In genomic region chr10:98765786-98766419, GRCm38 (mm10) we compare ENCODE assay signal across 22 mouse cellular contexts.
A peak's percentile ranks its signal among the peaks of the same experiment; 100 is the strongest.
DNase-seq lines count a peak whose midpoint lies in the region; ATAC-seq lines count a peak whose summit lies in the region.
"Had no signal": no experiment of that assay in that cellular context is flagged by ENCODE, and none has a peak within 500 bp of the region (broad histone marks: within the 10 kb centered on the region; RNA-seq: fewer than 3 reads in every experiment).

No protein-coding gene starts in this region.

- H3K27me3 ChIP-seq in heart, embryonic 12.5 days (replicated peaks) = no peaks in the 10 kb centered on the region
- H3K27me3 ChIP-seq in midbrain, embryonic 11.5 days (ENCODE audit: control insufficient read depth, insufficient read depth, low read length) = no peaks in the 10 kb centered on the region
- H3K27me3 ChIP-seq in midbrain, embryonic 16.5 days (ENCODE audit: control insufficient read depth, insufficient read depth, low read depth, low read length) = no peaks in the 10 kb centered on the region
- no peaks in the 10 kb centered on the region for H3K27me3 ChIP-seq in neural tube, embryonic 14.5 days (ENCODE audit: control insufficient read depth, insufficient read depth, low read length)
- H3K27me3 ChIP-seq: CH12.LX; embryonic facial prominence, embryonic 12.5 days; forebrain, embryonic 12.5 days; heart, embryonic 15.5 days had no signal

- H3K4me1 ChIP-seq in heart, embryonic 12.5 days (replicated peaks) = no peaks in the 10 kb centered on the region
- no peaks in the 10 kb centered on the region for H3K4me1 ChIP-seq in midbrain, embryonic 11.5 days (ENCODE audit: control insufficient read depth, insufficient read depth, low read length)
- H3K4me1 ChIP-seq in midbrain, embryonic 16.5 days (ENCODE audit: control insufficient read depth, insufficient read depth, low read length) = peaks cover 3% of the 10 kb centered on the region; the same call in 1 of the 2 replicates
- no peaks in the 10 kb centered on the region for H3K4me1 ChIP-seq in neural tube, embryonic 14.5 days (ENCODE audit: control insufficient read depth, insufficient read depth, low read length)
- H3K4me1 ChIP-seq: embryonic facial prominence, embryonic 12.5 days; forebrain, embryonic 12.5 days; heart, embryonic 10.5 days; heart, embryonic 15.5 days had no signal

- 0 out of 2 replicates have a peak, but pooled peaks cover 6% of the 10 kb centered on the region for H3K9me3 ChIP-seq in heart, embryonic 12.5 days (replicated peaks)
- no peaks in the 10 kb centered on the region for H3K9me3 ChIP-seq in midbrain, embryonic 11.5 days (ENCODE audit: control insufficient read depth, low read length)
- H3K9me3 ChIP-seq in midbrain, embryonic 16.5 days (replicated peaks; ENCODE audit: control insufficient read depth, low read length, poor library complexity, severe bottlenecking) = peaks cover 8% of the 10 kb centered on the region
- no peaks in the 10 kb centered on the region for H3K9me3 ChIP-seq in neural tube, embryonic 14.5 days (ENCODE audit: control insufficient read depth, low read length)
- H3K9me3 ChIP-seq: embryonic facial prominence, embryonic 12.5 days; forebrain, embryonic 12.5 days; heart, embryonic 10.5 days; heart, embryonic 15.5 days had no signal

- H3K4me3 ChIP-seq in heart, embryonic 12.5 days = no peak overlapping the region
- no peak overlapping the region for H3K4me3 ChIP-seq in midbrain, embryonic 11.5 days (ENCODE audit: low read depth, low read length)
- H3K4me3 ChIP-seq in midbrain, embryonic 16.5 days (ENCODE audit: low read depth, low read length) = no peak overlapping the region
- no peak overlapping the region for H3K4me3 ChIP-seq in neural tube, embryonic 14.5 days (ENCODE audit: low read depth, low read length)
- H3K4me3 ChIP-seq: embryonic facial prominence, embryonic 12.5 days; forebrain, embryonic 12.5 days; heart, embryonic 10.5 days; heart, embryonic 15.5 days had no signal

- no peak for ATAC-seq in heart, embryonic 12.5 days (ENCODE audit: insufficient number of reproducible peaks, low FRiP score)
- no peak for ATAC-seq in midbrain, embryonic 11.5 days (ENCODE audit: low FRiP score)
- ATAC-seq in midbrain, embryonic 16.5 days = no peak
- ATAC-seq in neural tube, embryonic 14.5 days (ENCODE audit: low read depth) = peak; percentile 54; the same call in 1 of the 2 replicates
- ATAC-seq: forebrain, embryonic 16.5 days; intestine, embryonic 16.5 days had no signal

- 66% methylated on average over 11 of the region's 11 CpGs for WGBS in heart, embryonic 12.5 days
- WGBS in midbrain, embryonic 11.5 days = 77% methylated on average over 11 of the region's 11 CpGs
- 65% methylated on average over 11 of the region's 11 CpGs for WGBS in midbrain, embryonic 16.5 days
- 62% methylated on average over 11 of the region's 11 CpGs for WGBS in neural tube, embryonic 14.5 days

- no peak overlapping the region for H3K9ac ChIP-seq in heart, embryonic 12.5 days
- no peak overlapping the region for H3K9ac ChIP-seq in midbrain, embryonic 11.5 days (ENCODE audit: low read length)
- no peak overlapping the region for H3K9ac ChIP-seq in midbrain, embryonic 16.5 days (ENCODE audit: low read depth, low read length)
- H3K9ac ChIP-seq in neural tube, embryonic 14.5 days (replicated peaks; ENCODE audit: low read depth, low read length) = no peak overlapping the region
- H3K9ac ChIP-seq: embryonic facial prominence, embryonic 12.5 days; forebrain, embryonic 12.5 days; heart, embryonic 15.5 days had no signal

- H3K4me2 ChIP-seq in heart, embryonic 12.5 days = no peak overlapping the region
- no peak overlapping the region for H3K4me2 ChIP-seq in midbrain, embryonic 11.5 days
- H3K4me2 ChIP-seq in midbrain, embryonic 16.5 days (ENCODE audit: low read length) = no peak overlapping the region
- no peak overlapping the region for H3K4me2 ChIP-seq in neural tube, embryonic 14.5 days (ENCODE audit: low read depth, low read length)
- H3K4me2 ChIP-seq: embryonic facial prominence, embryonic 12.5 days; forebrain, embryonic 12.5 days; heart, embryonic 15.5 days had no signal

- DNase-seq in heart, adult 11 months = peak; percentile 58
- peak; percentile 8 for DNase-seq in midbrain, embryonic 11.5 days (ENCODE audit: low spot score, missing footprints)
- DNase-seq in brain, adult 2 months (ENCODE audit: low read depth, low spot score) = peak; percentile 81
- no peak for DNase-seq in adrenal gland, adult (ENCODE audit: inconsistent age in 2 of 2, low spot score in 1 of 2)
- DNase-seq: adrenal gland, adult 8-10 months; adrenal gland, postnatal 36 days; cerebellum, adult 11-12 months; cerebellum, adult 9-10 months; cerebellum, postnatal 25 days; gastrocnemius, postnatal 36 days; heart, adult 18-20 months; heart, postnatal 14 days had no signal

- no peaks in the 10 kb centered on the region for H3K36me3 ChIP-seq in heart, embryonic 12.5 days
- H3K36me3 ChIP-seq in midbrain, embryonic 11.5 days (ENCODE audit: control insufficient read depth, insufficient read depth, low read length) = no peaks in the 10 kb centered on the region
- no peaks in the 10 kb centered on the region for H3K36me3 ChIP-seq in midbrain, embryonic 16.5 days (ENCODE audit: control insufficient read depth, insufficient read depth, low read length)
- no peaks in the 10 kb centered on the region for H3K36me3 ChIP-seq in neural tube, embryonic 14.5 days (ENCODE audit: control insufficient read depth, insufficient read depth, low read length)
- H3K36me3 ChIP-seq: embryonic facial prominence, embryonic 12.5 days; forebrain, embryonic 12.5 days; heart, embryonic 10.5 days; heart, embryonic 15.5 days had no signal

- H3K27ac ChIP-seq in heart, embryonic 12.5 days (ENCODE audit: poor library complexity, severe bottlenecking) = no peak overlapping the region
- H3K27ac ChIP-seq in midbrain, embryonic 11.5 days (ENCODE audit: low read depth, low read length) = no peak overlapping the region
- no peak overlapping the region for H3K27ac ChIP-seq in midbrain, embryonic 16.5 days (ENCODE audit: low read length)
- no peak overlapping the region for H3K27ac ChIP-seq in neural tube, embryonic 14.5 days (ENCODE audit: low read depth, low read length)
- H3K27ac ChIP-seq: embryonic facial prominence, embryonic 12.5 days; forebrain, embryonic 12.5 days; heart, embryonic 10.5 days; heart, embryonic 15.5 days had no signal

Comparison
In these comparisons a context has a peak if more than half of its experiments do, and no peak if none do; other contexts are left out.
1. DNase-seq: peak in heart, adult 11 months (single experiment), midbrain, embryonic 11.5 days (single experiment) and brain, adult 2 months (single experiment); none in adrenal gland, adult (0 of 2).